Mouse (Mus musculus) natural killer cell, adult 2 months (primary cell): ENCODE results near the gene Tnr.
A peak's percentile ranks its signal among the peaks of the same experiment; 100 is the strongest.

Experiments used
- DNase-seq, 2 experiments: peaks; one replicate each; pipeline ENCODE4 v3.0.0; 2022; ENCODE audit warnings: low spot score in 2 of 2

Tnr gene

DNA sequence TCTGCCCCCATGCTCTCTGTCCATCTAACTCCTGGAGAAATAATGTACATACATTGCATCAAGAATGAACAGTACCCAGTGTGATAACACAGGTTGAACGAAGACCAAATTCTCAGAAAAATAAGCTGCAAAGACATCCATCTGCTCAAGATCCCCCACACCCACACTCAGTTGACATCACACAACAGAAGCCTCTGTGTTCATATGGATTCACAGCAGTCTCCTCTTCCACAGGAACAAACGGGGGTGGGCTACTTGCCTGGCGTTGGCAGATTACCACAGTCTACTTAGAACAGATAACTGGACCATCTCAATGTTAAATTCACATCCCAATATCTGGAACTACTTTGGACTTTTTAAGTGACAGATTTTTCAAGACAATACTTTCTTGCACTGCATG, 349.3 kb downstream of the Tnr start:
- DNase-seq, result no peak

GRCm38 (mm10) chr1:159878681-159879080, 355.1 kb downstream of the Tnr start:
- no peak for DNase-seq

DNA sequence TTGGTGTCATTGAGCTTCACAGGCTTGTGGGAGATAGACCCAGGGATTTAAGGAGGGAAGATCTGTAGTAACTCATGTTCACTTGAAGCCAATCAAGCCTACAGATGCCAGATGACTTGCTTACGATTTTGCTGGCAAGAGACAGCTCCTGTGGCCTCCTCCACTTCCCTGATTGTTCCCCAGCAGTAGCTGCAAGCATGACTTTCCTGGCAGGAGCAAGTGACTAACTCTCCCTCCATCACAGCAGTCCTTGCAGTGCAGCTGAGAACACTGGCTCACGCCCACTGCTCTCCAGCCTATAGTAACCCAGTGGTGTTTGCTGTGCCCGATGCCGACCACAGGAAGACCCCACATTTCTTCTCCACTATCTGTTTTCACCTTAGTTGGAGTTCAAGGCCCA, 356.3 kb downstream of the Tnr start:
- DNase-seq, result no peak

DNA sequence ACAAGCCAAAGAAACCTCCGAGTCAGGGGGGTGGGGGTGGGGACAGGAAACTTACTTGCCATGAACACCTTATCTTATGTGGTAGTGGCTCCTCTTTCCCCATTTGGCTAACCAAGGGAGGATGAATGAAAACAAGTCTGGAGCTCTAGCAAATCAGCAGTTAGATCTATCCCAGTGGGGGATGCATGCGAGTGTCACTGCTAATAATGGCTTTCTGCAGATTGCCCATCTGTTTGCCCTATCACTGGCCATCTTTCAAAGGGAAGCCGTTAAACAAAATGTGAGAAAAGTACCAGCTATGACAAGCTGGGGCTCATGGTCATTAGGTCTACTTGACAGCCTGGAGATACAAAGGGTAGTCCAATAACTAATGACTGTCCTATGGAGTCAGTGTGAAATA, 361.9 kb downstream of the Tnr start:
- DNase-seq, result no peak

GRCm38 (mm10) chr1:159888611-159889010, 365.0 kb downstream of the Tnr start:
- no peak for DNase-seq

DNA sequence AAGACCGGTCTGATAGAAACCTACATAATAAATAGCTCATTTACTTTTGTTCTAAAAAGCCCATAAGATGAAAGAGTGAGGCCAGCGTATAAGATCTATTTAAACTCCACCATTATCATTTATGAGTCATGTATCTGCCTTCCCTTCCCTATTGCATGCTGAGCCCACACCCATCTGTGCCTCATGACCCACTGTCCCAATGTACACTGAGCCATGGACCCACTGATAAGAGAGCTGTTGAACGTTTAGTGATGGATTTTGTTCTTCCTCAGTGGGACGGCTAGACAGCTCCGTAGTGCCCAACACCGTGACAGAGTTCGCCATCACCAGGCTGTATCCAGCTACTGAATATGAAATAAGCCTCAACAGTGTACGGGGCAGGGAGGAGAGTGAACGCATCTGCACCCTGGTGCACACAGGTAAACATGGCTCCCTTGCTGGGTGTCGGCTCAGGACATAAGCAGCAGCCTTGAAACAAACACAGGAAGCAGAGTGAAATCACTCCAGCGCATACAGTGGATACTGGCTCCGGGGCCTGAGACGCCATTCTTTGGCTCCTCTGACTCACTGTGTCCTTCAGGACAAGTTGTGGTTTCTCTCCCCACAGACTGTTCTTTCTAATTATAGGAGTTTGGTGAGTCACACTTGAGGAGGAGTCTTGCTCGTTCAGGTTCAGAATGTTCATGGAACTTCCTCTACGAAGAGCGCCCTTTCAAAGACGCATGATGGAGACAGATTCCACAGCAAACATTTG, 365.6 kb downstream of the Tnr start:
- DNase-seq, result no peak

GRCm38 (mm10) chr1:159890524-159890923, 367.0 kb downstream of the Tnr start:
- no peak for DNase-seq

DNA sequence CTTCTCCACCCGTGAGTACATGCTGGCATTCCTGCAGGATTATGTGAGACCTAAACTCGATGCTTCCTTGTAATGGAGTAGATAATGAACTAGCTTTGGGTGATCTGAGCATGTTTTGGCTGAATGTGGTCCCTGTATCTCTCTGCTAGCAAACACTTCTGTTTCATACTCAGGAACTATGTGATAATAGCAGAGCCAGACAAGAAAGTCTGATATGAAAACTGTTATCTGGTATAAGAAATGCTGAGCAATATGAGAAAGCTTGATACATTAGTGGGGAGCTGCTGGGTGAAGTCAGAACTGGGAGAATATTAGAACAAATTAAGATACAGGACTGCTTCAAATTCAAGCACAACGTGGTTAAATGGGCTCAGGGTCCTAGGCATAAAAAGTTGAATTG, 371.5 kb downstream of the Tnr start:
- DNase-seq, result no peak

DNA sequence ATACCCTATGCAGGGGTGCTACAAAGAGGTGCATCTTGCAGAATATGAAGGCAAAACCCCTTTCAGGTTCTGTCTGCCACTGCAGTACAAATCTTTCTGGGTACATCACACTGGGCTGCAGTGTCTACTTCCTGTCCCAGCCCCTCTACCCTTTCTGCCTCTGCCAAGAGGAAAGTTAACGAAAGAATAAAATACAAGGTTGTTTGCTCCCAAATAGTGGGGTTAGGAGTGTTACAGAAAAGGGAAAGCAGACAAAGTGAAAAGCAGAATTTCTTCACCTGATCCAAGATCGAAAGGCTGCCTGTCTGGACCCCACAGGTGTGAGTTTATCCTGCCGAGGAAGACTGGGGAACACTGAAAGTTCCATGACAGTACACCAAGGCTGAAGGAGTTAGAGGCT, 376.4 kb downstream of the Tnr start:
- no peak for DNase-seq

DNA sequence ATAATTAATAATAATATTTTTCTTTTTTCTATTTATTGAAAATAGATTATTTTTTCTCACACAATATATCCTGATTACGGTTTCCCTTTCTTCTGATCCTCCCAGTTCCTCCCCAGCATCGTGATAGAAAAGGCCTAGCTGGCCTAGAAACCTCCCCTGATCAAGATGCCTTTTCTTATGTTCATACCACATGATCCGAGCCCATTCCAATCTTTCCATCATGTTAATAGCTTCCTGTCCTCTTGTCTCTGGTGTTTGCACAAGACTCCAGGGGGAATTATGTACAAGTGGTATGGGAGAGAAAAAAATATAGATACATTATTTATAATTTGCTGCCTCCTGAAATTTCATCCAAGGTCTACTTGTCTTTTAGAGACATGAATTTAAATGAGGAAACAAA, 377.1 kb downstream of the Tnr start:
- no peak for DNase-seq

DNA sequence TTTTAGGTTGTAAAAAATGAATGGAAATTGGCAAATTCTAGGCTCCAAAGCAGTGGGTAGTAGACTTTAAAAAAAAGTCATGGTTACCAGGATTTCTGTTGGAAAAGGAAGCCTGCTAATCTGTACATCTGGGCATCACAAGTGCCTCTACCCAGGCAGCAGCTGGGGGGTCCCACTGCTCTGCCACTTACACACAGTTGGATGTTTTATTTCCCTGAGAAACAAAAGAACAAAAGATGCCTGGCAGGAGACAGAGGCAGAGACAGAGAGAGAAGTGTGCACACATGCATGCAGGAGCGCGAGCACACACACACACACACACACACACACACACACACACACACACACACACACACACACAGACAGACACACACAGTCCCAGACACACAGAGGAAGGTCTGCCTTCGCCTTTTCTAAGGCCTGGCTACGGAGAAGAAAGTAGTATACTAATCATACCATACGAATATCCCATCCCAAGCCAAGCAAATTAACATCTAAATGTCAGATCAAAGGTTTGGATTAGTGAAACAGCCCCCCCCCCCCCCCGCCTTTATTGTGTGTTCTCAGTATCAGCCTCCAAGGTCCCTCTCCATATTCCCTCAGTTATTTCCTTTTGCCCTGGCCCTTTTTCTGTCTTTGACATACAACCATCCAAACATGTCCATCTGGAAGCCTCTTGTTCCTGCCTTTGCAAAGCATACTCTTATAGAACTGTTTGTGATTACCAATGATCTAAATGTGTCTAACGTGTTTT, 378.0 kb downstream of the Tnr start:
- no peak for DNase-seq

GRCm38 (mm10) chr1:159902120-159902497, 378.5 kb downstream of the Tnr start:
- DNase-seq, result no peak

DNA sequence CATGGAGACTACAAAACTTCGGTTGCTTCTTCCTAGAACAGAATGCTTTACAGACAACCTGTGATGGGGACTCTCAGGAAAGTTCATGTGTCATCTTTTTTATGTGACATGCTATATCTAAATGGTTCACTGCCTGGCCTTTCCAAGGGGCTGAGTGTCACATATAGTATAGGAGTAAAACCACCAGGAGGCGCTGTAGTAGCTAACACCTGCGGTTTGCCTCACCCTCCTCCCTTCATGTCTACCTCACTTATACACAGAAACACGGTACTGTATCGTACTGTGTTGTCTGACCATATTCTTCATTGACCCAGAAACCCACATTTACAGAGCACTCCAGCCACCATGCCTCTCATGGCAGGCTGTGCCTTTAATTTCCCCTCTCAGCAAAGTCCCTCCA, 387.4 kb downstream of the Tnr start:
- DNase-seq, result peak; percentile 63 to 73

GRCm38 (mm10) chr1:159914726-159915125, 391.2 kb downstream of the Tnr start:
- DNase-seq, result no peak

DNA sequence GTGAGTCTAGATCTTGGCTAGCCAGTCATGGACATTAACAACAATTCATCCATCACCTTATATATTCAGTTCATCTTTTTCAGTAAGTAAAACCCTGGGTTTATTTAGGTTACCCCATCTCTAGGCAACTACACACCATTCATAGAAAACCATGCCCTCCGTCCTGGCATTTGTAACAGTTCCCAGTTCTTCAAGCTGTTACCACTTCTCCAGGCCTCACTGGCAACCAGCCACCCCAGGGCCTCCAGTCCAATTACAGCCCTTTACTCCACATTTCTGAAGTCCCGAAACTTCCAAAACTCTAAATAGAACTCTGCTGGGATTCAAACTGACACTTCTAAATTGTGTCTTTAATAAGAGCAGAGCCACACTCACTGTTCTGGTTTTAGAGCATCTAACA, 397.0 kb downstream of the Tnr start:
- no peak for DNase-seq

- DNase-seq, result no peak
Measured at GRCm38 (mm10) chr1:159923010-159923409, 399.4 kb downstream of the Tnr start.

DNA sequence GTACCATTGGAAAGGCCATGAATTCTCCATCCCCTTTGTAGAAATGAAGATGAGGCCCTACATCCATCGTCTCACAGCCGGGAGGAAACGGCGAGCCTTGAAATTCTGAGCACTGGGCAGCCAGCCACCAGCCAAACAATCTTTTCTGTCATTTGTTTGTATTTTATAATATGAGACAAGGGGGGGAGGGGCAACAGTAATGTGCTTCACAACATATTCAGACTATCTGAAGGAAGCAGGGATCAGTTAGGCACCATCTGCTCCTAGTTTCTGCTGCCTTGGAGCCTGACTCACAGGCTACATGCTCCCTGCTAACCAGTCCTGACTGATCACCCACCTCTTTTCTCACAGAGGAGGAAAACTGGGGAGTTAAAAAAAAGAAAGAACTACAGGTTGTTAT, 400.5 kb downstream of the Tnr start:
- no peak for DNase-seq

DNA sequence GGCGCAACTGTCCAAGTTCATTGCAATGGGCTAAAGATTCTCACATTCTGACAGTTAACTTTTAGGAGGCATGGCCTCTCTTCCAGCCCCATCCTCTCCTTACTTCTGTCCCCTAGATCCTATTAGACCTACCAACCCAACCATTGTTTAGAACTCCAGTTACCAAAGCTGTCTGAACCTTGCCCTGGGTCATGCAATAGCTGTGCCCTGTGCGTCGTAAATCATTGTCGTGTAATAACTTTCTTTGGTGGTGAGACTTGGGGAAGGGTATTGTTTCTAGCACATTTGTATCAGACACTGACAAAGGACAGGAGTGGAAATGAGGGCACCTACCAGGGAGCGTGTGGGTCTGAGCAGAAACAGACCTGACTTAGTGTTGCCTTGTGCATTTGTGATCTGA, 401.1 kb downstream of the Tnr start:
- no peak for DNase-seq

DNA sequence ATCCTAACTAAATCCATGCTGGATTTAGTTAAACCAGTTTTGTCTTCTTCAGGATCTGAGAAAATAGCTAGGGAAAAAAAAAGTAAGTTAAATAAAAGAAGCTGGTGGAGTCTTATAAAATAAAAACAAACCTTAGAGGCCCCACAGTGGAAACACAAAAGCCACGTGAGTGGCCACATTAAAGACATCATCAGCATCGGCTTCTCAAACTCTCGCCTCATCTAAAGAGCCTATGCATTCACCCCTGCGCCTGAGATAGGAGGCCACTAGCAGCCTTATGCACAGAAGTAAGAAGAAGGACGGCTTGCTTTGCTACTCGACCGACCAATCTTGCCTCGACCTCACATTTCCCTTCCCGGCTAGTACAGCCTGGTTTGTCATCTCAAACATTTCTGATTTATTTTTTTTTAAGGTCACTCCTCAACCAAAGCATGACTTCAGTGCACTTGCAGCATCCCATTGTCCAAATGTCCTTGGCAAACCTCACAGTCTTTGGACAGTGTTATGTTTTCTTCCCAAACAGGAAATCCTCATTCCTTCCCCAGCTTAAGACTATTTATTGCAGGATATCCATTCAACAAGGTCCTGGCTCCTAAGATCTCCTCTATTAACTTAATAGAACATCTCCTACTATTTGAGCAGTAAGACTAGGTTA, 405.2 kb downstream of the Tnr start:
- no peak for DNase-seq

- DNase-seq, result no peak
Measured at GRCm38 (mm10) chr1:159932092-159932491, 408.5 kb downstream of the Tnr start.

DNA sequence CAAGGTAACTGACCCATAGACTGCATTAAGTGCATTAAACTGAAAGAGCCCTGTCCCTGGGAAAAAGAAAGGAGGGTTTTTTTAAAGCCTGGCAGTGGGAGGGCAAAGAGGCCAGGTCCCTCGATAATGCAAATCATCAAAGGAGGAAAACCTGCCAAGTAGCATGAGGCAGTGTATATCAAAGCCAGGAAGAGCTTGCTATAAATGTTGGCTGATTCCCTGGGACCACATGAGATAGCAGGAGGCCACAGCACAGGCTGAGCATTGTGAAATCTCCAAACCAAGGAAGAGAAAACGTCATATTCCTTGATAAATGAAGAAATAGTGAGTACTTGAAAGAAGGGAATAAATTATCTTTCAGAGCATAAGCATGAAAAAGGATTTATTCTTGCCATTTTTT, 409.0 kb downstream of the Tnr start:
- DNase-seq, result no peak

DNA sequence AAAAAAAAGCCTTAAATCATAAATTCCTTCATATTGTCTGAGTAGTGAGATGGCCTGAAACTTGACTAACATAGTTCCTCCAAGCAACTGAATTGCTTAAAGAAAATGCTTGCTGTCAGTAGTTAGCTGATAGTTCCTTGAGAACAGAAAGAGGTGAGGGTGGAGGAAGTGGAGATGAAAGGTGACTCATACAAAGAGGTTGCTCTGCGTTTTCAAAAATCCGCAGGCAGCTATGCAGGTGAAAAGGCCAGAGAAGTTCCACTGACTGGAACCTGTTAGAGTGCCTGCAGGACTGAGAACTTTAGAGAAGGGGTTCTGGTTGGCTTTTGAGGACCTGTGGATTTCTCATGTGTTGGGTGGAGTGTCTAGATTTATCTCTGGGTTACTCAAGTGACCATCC, 414.9 kb downstream of the Tnr start:
- DNase-seq, result no peak

GRCm38 (mm10) chr1:159939335-159939734, 415.8 kb downstream of the Tnr start:
- no peak for DNase-seq
